Mouse (Mus musculus) retina, adult 2 months (tissue): ENCODE measurements around the gene Tjp3.
A peak's percentile ranks its signal among the peaks of the same experiment; 100 is the strongest.
"Not testable (repeated sequence)": the region's sequence is repeated elsewhere in the genome, so short reads cannot be mapped to it uniquely, and the experiment has no call there.

Experiments
- DNase-seq: peaks from one replicate; pipeline ENCODE4 v3.0.0-alpha.2; 2012; ENCODE audit warnings: low read depth, low spot score

Tjp3 gene

DNA sequence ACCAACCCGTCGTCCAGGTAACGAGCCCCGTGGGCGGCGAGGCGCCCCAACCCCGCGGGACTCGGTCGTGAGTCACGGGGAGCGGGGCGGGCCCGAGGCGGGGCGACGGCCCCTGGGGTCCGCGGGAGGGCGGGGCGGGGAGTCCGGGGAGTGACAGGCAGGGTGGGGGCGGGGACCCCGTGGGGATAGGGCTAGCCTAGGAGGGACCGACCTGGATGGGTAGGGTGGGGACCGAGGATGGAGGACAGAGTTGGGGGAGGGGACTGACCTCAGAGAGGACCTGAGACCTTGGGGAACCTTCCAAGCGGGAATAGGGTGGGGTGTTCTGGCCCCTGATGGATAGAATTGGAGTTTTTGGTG, 58.2 kb downstream of the Tjp3 start:
- no peak for DNase-seq

DNA sequence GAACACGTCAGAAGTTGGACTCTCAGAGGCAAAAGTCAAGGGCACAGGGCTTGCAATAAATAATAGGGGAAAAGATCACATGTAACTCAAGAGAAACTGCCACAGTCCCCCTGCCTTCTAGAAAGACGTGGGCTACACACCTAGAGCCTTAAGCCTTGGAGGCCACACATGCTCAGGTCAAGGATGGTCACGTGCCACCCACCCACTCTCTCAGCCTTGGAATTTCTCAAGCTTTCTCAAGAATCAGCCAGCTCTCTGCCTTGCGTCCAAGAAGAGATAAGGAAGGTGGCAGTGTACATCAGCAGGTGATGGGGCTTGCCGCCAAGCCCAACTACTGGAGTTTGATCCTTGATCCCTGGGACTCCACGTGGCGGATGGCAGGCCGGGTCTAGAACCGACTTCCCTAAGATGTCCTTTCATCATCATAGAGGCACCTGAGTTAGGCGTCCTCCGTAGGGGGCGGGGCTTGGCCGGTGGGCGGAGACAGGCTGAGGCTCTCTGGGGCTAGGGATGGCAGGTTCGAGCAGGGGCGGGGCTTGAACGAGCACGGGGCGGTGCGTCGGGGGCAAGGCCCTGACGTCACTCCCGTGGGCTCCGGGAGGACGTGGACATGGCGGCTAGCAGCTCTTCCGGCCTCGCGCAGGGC, 58.7 kb downstream of the Tjp3 start, which contains the start of gene Zfr2:
TSS of gene Zfr2 (plus strand) at position 576 of the 646 bp plus-strand sequence.
- DNase-seq, result peak; percentile 74

DNA sequence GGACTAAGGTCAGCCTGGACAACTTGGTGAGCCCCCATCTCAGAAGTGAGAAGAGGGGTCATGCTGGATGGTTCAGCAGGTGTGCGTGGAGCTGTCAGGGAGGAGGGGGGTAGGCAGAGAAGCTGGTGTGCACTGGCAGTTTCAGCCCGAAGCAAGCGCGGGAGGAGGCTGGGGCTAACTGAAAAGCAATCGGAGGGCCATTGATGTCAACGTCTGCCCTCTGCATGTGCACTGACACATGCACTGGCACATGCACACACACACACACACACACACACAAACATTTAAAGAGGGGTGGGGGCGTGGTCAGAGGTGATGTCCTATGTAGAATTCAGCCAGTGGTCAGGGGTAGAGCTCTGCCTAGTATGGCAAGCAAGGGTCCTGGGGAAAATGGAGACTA, 59.9 kb downstream of the Tjp3 start:
- no peak for DNase-seq

DNA sequence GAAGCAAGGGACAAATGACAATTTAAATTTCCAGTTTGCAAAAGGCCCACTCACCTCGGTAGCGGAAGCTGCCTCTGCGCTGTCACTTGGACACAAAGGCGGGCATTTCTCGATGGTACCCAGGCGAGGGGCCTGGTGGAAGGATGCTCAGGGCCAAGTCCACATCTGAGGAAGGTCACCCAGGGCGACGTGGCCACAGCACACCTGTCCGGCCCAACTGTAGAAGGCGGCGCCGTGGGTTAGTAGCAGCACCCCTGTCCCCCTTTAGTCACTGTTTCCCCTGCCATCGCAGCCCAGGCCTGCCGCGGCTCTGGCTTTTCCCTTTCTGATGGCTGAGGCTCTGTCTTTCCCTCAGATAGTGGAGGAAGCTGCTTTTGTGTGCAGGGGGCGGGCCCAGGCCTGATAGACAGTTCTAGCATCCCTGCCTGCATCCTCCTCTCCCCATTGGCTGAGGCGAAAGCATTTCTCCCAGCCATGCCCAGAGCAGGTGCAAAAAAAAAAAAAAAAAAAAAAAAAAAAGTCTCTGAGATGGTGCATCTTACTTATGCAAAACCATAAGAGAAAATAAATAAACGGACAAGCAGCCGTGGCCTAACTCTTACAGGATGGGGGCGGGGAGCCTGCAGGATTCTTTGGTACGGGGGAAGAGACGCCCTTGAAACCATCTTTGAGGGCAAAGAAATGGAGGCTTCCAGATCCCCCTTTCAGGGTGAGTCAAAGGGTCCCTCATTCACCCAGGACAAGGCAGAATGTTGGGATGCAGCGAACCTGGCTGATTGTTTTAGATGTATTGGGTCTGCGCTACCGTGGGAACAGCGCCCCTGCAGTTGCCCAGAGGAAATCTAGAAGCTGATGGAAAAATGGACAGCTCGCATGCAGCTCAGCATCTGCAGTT, 60.7 kb downstream of the Tjp3 start, which contains the start of gene Atcay:
TSS of gene Atcay (minus strand) at position 396 of the 895 bp plus-strand sequence.
- DNase-seq, result no peak

DNA sequence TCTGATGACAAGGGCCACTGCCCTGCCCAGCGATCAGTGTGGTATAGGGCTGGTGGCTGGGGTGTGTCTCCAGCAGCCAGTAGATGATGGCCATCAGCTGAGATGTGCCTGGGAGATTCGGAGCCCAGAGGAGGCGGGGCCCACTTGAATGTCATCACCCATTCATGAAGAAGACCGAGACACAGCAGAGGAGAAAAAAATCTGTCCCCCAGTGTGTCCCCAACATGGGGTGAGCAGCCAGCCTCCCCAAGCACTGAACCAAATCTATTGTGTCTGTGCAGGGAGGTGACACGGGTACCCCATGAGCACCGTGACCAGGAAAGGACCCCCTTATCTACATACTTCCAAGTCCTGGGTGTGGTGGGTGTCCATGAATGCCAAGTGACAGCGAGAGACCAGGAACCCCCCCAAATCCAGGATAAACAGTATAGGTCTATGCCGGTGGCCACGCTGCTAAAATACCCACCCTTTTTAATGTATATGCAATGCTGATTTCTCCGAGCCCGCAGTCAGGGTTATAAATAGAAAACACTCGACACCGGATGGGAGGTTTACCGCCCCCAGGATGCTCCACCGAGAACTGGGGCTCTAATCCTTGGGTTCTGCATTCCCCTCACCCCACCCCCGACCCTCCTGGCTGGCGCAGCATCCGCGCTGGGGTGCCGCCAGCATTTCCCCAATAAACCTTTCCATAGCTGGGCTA, 61.5 kb downstream of the Tjp3 start:
- DNase-seq, result no peak

DNA sequence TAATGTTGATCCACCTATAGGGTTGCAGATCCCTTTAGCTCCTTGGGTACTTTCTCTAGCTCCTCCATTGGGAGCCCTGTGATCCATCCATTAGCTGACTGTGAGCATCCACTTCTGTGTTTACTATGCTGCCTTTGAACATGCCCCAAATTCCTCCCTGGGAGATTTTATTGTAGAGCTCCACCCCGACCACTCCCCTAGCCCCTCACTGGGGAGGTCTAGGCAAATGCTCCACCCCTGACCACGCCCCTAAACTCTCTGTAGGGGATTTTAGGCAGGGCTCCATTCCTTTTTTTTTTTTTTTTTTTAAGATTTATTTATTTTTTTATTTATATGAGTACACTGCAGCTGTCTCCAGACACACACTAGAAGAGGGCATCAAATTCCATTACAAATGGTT, 67.7 kb downstream of the Tjp3 start:
- DNase-seq, result not testable (repeated sequence)
